In genomic region chr10:96633145-96633516, GRCm38 (mm10) we compare ENCODE assay signal across 32 mouse cellular contexts. TPM values are rescaled to one million over a fixed set of nuclear protein-coding genes. Genes with fewer than 3 reads are reported as not detected.
DNase-seq lines count a peak whose midpoint lies in the region; ATAC-seq and TF ChIP-seq lines count a peak whose summit lies in the region.
"Had no signal": no experiment of that assay in that cellular context is flagged by ENCODE, and none has a peak within 500 bp of the region (broad histone marks: within the 10 kb centered on the region; RNA-seq: fewer than 3 reads in every experiment).

No protein-coding gene starts in this region.

- peak overlapping the region; percentile 87 for H3K27ac ChIP-seq in cerebellum, adult 2 months (ENCODE audit: insufficient read depth, low read length)
- 0 out of 2 replicates have a peak overlapping the region, but pooled peaks have one; percentile 12 for H3K27ac ChIP-seq in neural tube, embryonic 14.5 days (ENCODE audit: low read depth, low read length)
- no peak overlapping the region for H3K27ac ChIP-seq in neural tube, embryonic 15.5 days (replicated peaks)
- H3K27ac ChIP-seq in hindbrain, postnatal 0 days, result no peak overlapping the region
- H3K27ac ChIP-seq in forebrain, embryonic 11.5 days (ENCODE audit: low read depth, low read length), result no peak overlapping the region
- H3K27ac ChIP-seq: embryonic facial prominence, embryonic 12.5 days; forebrain, embryonic 12.5 days; heart, embryonic 13.5 days; hindbrain, embryonic 15.5 days; intestine, embryonic 15.5 days; liver, embryonic 12.5 days; neural tube, embryonic 12.5 days had no signal

- no peak overlapping the region for H3K4me2 ChIP-seq in neural tube, embryonic 14.5 days (ENCODE audit: low read depth, low read length)
- H3K4me2 ChIP-seq in neural tube, embryonic 15.5 days, result no peak overlapping the region
- no peak overlapping the region for H3K4me2 ChIP-seq in hindbrain, postnatal 0 days (ENCODE audit: low read depth, low read length)
- no peak overlapping the region for H3K4me2 ChIP-seq in forebrain, embryonic 11.5 days (ENCODE audit: low read depth, low read length, severe bottlenecking)
- H3K4me2 ChIP-seq: embryonic facial prominence, embryonic 12.5 days; forebrain, embryonic 12.5 days; heart, embryonic 13.5 days; hindbrain, embryonic 15.5 days; intestine, embryonic 15.5 days; liver, embryonic 12.5 days; midbrain, embryonic 11.5 days; neural tube, embryonic 12.5 days had no signal

- H3K4me3 ChIP-seq in cerebellum, adult 2 months (replicated peaks; ENCODE audit: insufficient read depth, low read depth, low read length), result no peak overlapping the region
- H3K4me3 ChIP-seq in neural tube, embryonic 14.5 days (ENCODE audit: low read depth, low read length), result no peak overlapping the region
- H3K4me3 ChIP-seq in neural tube, embryonic 15.5 days (replicated peaks), result no peak overlapping the region
- no peak overlapping the region for H3K4me3 ChIP-seq in hindbrain, postnatal 0 days (ENCODE audit: low read length)
- no peak overlapping the region for H3K4me3 ChIP-seq in forebrain, embryonic 11.5 days (ENCODE audit: low read depth, low read length)
- H3K4me3 ChIP-seq: embryonic facial prominence, embryonic 12.5 days; forebrain, embryonic 12.5 days; heart, embryonic 13.5 days; hindbrain, embryonic 15.5 days; intestine, embryonic 15.5 days; liver, embryonic 12.5 days; neural tube, embryonic 12.5 days had no signal

- peaks cover 37% of the 10 kb centered on the region for H3K4me1 ChIP-seq in cerebellum, adult 2 months (ENCODE audit: control insufficient read depth, insufficient read depth, low read length)
- peaks cover 2% of the 10 kb centered on the region; the same call in 1 of the 2 replicates for H3K4me1 ChIP-seq in neural tube, embryonic 14.5 days (ENCODE audit: control insufficient read depth, insufficient read depth, low read length)
- H3K4me1 ChIP-seq in neural tube, embryonic 15.5 days, result peaks cover 20% of the 10 kb centered on the region
- 0 out of 2 replicates have a peak, but pooled peaks cover 8% of the 10 kb centered on the region for H3K4me1 ChIP-seq in hindbrain, postnatal 0 days (ENCODE audit: insufficient read depth, low read length)
- H3K4me1 ChIP-seq in forebrain, embryonic 11.5 days (replicated peaks; ENCODE audit: control insufficient read depth, insufficient read depth, low read length), result no peaks in the 10 kb centered on the region
- H3K4me1 ChIP-seq: intestine, embryonic 15.5 days; liver, embryonic 12.5 days had no signal

- H3K27me3 ChIP-seq in cerebellum, adult 2 months (ENCODE audit: control insufficient read depth, insufficient read depth, low read length), result no peaks in the 10 kb centered on the region
- H3K27me3 ChIP-seq in neural tube, embryonic 14.5 days (ENCODE audit: control insufficient read depth, insufficient read depth, low read length), result no peaks in the 10 kb centered on the region
- no peaks in the 10 kb centered on the region for H3K27me3 ChIP-seq in neural tube, embryonic 15.5 days (replicated peaks)
- H3K27me3 ChIP-seq in hindbrain, postnatal 0 days (ENCODE audit: insufficient read depth, low read length), result no peaks in the 10 kb centered on the region
- H3K27me3 ChIP-seq in forebrain, embryonic 11.5 days (ENCODE audit: control insufficient read depth, insufficient read depth, low read length), result no peaks in the 10 kb centered on the region
- H3K27me3 ChIP-seq: embryonic facial prominence, embryonic 12.5 days; forebrain, embryonic 12.5 days; heart, embryonic 13.5 days; hindbrain, embryonic 15.5 days; intestine, embryonic 15.5 days; liver, embryonic 12.5 days; neural tube, embryonic 12.5 days had no signal

- TF ChIP-seq POLR2A in cerebellum, adult 2 months (IDR thresholded peaks at IDR 0.05; ENCODE audit: borderline replicate concordance, insufficient read depth, low read length), result no peak

- 36% methylated on average over 4 of the region's 4 CpGs for WGBS in cerebellum, adult 2 months
- 74% methylated on average over 4 of the region's 4 CpGs for WGBS in neural tube, embryonic 14.5 days
- 73% methylated on average over 4 of the region's 4 CpGs for WGBS in neural tube, embryonic 15.5 days
- 74% methylated on average over 4 of the region's 4 CpGs for WGBS in hindbrain, postnatal 0 days
- WGBS in forebrain, embryonic 11.5 days, result 73% methylated on average over 4 of the region's 4 CpGs

- ATAC-seq in neural tube, embryonic 14.5 days (ENCODE audit: low read depth), result no peak
- ATAC-seq in neural tube, embryonic 15.5 days (ENCODE audit: low FRiP score), result no peak
- no peak for ATAC-seq in hindbrain, postnatal 0 days
- ATAC-seq in forebrain, embryonic 11.5 days (replicated peaks; ENCODE audit: low FRiP score), result no peak
- ATAC-seq: intestine, embryonic 15.5 days; liver, embryonic 12.5 days; liver, postnatal 0 days; midbrain, embryonic 16.5 days had no signal

- no peaks in the 10 kb centered on the region for H3K9me3 ChIP-seq in neural tube, embryonic 14.5 days (ENCODE audit: control insufficient read depth, low read length)
- no peaks in the 10 kb centered on the region for H3K9me3 ChIP-seq in neural tube, embryonic 15.5 days (replicated peaks)
- H3K9me3 ChIP-seq in hindbrain, postnatal 0 days (ENCODE audit: low read length), result no peaks in the 10 kb centered on the region
- no peaks in the 10 kb centered on the region for H3K9me3 ChIP-seq in forebrain, embryonic 11.5 days (ENCODE audit: control insufficient read depth, low read length)
- H3K9me3 ChIP-seq: embryonic facial prominence, embryonic 12.5 days; forebrain, embryonic 12.5 days; heart, embryonic 13.5 days; hindbrain, embryonic 15.5 days; intestine, embryonic 15.5 days; liver, embryonic 12.5 days; neural tube, embryonic 12.5 days had no signal

- TF ChIP-seq CTCF in cerebellum, adult 2 months (IDR thresholded peaks at IDR 0.05; ENCODE audit: borderline replicate concordance, insufficient read depth, low read depth, low read length), result no peak
- TF ChIP-seq CTCF in hindbrain, postnatal 0 days (IDR thresholded peaks at IDR 0.05; ENCODE audit: low read depth), result no peak

- no peaks in the 10 kb centered on the region for H3K36me3 ChIP-seq in neural tube, embryonic 14.5 days (ENCODE audit: control insufficient read depth, insufficient read depth, low read length)
- H3K36me3 ChIP-seq in neural tube, embryonic 15.5 days, result no peaks in the 10 kb centered on the region
- H3K36me3 ChIP-seq in hindbrain, postnatal 0 days (ENCODE audit: insufficient read depth, low read length), result 0 out of 2 replicates have a peak, but pooled peaks cover 7% of the 10 kb centered on the region
- H3K36me3 ChIP-seq in forebrain, embryonic 11.5 days (ENCODE audit: control insufficient read depth, insufficient read depth, low read length), result no peaks in the 10 kb centered on the region; the same call in 1 of the 2 replicates
- H3K36me3 ChIP-seq: hindbrain, embryonic 15.5 days; liver, embryonic 12.5 days had no signal

- no peak overlapping the region for H3K9ac ChIP-seq in neural tube, embryonic 14.5 days (replicated peaks; ENCODE audit: low read depth, low read length)
- no peak overlapping the region for H3K9ac ChIP-seq in neural tube, embryonic 15.5 days (replicated peaks)
- H3K9ac ChIP-seq in hindbrain, postnatal 0 days (replicated peaks; ENCODE audit: low read length), result no peak overlapping the region
- H3K9ac ChIP-seq in forebrain, embryonic 11.5 days (ENCODE audit: low read length), result no peak overlapping the region
- H3K9ac ChIP-seq: embryonic facial prominence, embryonic 12.5 days; forebrain, embryonic 12.5 days; heart, embryonic 13.5 days; hindbrain, embryonic 15.5 days; intestine, embryonic 15.5 days; liver, embryonic 12.5 days; liver, postnatal 0 days; neural tube, embryonic 12.5 days had no signal

- no peak for DNase-seq in cerebellum, adult 2 months
- DNase-seq in cerebellum, postnatal 4 days (ENCODE audit: low spot score in 2 of 2), result no peak
- DNase-seq in induced T-regulatory cell, adult 2 months (ENCODE audit: low read depth), result peak; percentile 59
- DNase-seq in hindbrain, postnatal 0 days (ENCODE audit: low spot score), result no peak
- DNase-seq in forebrain, embryonic 11.5 days (ENCODE audit: low spot score), result no peak
- no peak for DNase-seq in spleen, postnatal 14 days (ENCODE audit: low spot score in 2 of 2)
- DNase-seq: adrenal gland, adult 8-10 months; cerebellum, adult 9-10 months; cerebellum, postnatal 36 days; embryo, embryonic 11 days; gastrocnemius, postnatal 36 days; heart, adult 18-20 months; heart, postnatal 10 days; kidney, adult 8-10 months; kidney, postnatal 4 days; left cerebral cortex, postnatal 4 days; liver, postnatal 0 days; lung, postnatal 36 days; right cerebral cortex, postnatal 25 days; thymus, adult 18-20 months; thymus, postnatal 25 days had no signal

RNA-seq across cellular contexts. Expression of gene Btg1, which starts 16.3 kb away (rescaled TPM):
- 72.7 and 87.6 TPM in 2 replicates for polyA plus RNA-seq in cerebellum, adult 2 months (2012; rRNA removed)
- polyA plus RNA-seq in neural tube, embryonic 14.5 days (2014; fragmentation: Nextera tagmentation; extraction: Ambion mirVana), result 51.1 and 53.3 TPM in 2 replicates
- 36.2 and 41.6 TPM in 2 replicates for polyA plus RNA-seq in neural tube, embryonic 15.5 days (2015; fragmentation: Nextera tagmentation; extraction: Ambion mirVana)
- total RNA-seq in hindbrain, postnatal 0 days (2014; rRNA removed), result 18.7 and 18.9 TPM in 2 replicates
- 28.6 and 29.7 TPM in 2 replicates for polyA plus RNA-seq in hindbrain, postnatal 0 days (2015; fragmentation: Nextera tagmentation; extraction: Ambion mirVana)
- polyA plus RNA-seq in forebrain, embryonic 11.5 days (2014; fragmentation: Nextera tagmentation; extraction: Ambion mirVana), result 35.9 and 40.2 TPM in 2 replicates

Comparison
In these comparisons a context has a peak if more than half of its experiments do, and no peak if none do; other contexts are left out.
1. H3K27ac ChIP-seq: peak in cerebellum, adult 2 months (single experiment) and neural tube, embryonic 14.5 days (single experiment); none in neural tube, embryonic 15.5 days (single experiment), hindbrain, postnatal 0 days (single experiment) and forebrain, embryonic 11.5 days (single experiment).